Mouse (Mus musculus) A20 (cell line): Measurements from ENCODE around the gene Cacna1c.

ENCODE experiments used
- DNase-seq: peaks from one replicate; pipeline ENCODE4 v3.0.0-alpha.2; 2011; ENCODE audit warnings: low read depth, low spot score

Gene Cacna1c

DNA sequence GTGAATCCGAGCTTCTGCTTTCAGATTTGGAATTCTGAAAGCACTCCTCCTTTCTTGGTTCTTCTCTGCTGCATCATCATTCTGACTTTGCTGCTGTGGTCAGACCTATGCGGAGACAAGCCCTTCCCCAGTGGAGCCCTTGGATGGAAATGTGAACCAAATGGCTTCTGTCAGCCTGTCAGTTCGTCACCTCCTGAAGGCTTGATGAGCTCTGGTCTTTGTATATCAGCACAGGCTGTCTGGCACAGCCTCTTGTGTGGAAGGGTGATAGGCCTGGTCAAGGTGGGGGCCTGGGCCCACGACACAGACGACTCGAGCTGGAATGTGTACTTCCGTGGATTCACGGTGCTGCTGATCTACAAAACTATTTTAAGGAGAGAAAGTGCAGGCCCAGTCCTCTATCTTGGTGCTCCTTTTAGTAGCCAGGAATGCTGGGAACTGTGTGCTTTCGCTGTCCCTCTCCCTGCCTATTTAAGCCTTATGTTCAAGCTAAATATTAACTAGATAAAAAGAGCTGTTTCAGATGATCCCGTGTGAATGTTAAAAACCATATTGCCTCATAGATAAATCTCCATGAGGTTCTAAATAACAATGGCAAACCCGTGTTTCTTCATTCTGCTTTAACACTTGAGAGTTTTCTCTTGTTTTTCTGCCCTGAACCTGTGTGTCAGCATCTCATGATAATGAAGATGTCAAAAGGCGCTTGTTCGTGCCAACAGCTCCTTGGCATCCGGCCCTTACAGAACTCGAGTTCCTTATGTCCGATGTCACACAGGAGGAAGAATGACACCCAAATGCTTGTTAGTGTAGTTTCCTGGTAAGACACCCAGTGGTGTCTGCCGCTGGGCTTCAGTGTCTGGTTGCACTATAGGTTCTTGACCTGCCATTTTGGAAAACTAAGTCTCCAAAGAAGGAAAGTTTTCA is at the start of gene Cacna1c:
TSS of gene Cacna1c (minus strand) at position 37 of the 924 bp plus-strand sequence.
- DNase-seq = no peak

DNA sequence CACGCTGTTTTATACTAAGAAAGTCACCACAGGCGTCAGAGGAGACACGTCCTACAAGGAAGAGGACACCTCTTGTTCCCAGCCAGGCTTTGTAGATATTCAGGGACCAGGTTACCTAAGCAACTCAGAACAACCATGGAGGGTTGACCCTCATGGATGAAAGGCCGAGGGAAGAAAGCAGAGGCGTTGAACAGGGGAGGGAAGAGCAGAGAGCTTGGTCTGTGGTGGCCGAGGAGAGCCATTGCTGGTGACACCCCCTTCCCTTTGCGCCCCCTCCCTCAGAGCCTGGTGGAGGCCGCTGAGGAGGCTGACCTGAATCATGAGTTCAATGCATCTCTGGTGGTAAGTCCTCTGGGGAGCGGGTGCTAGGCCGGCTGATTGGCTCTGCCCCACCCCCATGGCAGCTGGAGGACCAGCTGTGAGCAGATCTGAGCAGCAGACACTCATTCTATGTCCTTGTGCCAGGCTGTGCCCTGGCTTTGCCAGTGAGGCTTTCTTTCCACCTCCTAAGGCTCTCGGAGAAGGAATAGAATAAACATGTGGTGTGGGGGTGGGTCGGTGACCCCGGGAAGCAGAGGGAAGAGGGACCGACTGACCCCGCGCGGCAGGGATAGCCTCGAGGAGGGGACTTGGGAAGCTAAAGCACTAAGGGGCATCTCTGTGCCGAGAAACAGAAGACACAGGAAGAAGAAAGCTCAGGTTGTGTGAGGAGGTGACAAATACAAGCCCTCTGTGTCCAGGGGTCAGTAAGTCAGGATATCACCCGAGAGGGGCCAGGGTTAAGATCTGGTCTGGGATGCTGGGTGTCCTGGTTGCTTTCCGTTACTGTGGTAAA is 44.9 kb upstream of the Cacna1c start:
- no peak for DNase-seq

DNA sequence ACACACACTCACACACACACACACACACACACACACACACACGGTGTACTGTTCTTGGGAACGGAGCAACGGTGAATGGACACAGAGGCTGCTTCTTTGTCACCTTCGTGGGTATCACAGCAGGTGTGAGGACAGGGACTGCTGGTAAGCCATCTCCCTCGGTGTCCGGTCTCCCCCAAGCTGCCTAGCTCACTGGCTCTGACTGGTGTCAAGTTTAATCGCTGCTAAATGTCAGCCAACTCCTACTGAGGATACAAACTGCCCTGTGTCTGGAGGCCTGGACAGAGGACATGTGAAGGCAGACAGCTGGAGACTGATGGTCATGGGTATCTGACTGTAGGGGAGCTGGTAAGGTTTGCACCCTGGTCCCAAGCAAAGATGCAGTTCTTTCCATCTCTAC is 44.0 kb upstream of the Cacna1c start:
- no peak for DNase-seq

DNA sequence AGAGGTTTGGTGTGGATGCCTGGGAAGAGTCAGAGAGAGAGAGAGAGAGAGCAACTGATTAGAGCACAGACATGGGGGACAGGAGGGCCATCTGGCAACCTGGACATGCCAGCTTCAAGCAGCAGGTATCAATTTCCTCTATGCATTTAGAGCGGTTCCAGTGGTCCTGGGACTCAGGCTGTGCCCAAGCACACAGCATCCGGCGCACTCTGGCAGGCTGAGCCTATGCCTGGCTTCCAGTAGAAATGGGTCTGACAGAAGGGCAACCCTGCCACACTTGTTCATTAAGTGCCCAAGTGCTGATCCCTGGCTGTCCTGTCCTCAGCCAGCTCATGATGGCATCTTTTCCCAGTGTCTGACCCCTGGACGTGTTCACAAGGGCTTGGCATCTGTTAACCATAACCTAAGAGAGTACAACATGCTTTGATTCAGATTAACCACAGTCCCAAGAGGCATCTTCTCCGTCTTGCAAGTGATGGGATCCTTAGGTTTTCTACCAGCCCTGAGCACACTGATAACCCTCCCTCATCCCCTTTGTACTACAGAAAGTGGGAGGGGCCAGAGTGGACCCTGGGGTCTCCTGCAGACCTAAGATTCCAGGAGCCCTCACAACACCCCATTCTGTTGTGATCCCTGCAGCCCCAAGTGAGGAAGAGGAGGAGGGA is 43.3 kb upstream of the Cacna1c start:
- no peak for DNase-seq

DNA sequence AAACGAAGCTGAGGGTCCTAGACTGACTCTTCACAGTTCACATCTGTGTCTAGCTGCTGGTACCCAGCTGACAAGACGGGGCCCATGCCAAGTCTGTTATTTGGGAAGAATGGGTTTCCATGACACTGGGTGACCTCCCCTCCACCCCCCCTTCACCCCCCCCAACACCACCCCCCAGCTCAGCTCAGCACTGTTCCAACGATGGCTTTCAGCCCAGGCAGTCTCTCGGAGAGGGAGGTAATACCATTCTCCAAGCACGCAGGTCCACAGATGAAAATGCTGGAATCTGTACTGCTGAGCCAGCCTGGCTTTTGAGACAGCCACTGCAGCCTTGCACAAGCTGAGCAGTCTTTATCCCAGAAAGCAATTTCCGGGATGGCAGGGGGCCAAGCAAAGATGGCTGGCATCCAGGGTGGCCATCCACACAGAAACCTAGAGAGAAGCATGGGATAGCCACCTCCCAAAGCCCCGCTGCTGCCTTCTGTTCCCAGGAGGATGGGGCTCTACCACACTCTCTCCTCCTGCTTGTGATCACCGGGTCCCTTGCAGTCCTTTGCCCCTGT is 41.3 kb upstream of the Cacna1c start:
- no peak for DNase-seq

GRCm38 (mm10) chr6:119236241-119236640 is 40.0 kb upstream of the Cacna1c start, which contains the start of gene Cacna2d4:
Gene Cacna2d4 (plus strand): TSS chr6:119236526.
- no peak for DNase-seq

- DNase-seq = no peak
Measured at GRCm38 (mm10) chr6:119235441-119235840, 39.2 kb upstream of the Cacna1c start.

DNA sequence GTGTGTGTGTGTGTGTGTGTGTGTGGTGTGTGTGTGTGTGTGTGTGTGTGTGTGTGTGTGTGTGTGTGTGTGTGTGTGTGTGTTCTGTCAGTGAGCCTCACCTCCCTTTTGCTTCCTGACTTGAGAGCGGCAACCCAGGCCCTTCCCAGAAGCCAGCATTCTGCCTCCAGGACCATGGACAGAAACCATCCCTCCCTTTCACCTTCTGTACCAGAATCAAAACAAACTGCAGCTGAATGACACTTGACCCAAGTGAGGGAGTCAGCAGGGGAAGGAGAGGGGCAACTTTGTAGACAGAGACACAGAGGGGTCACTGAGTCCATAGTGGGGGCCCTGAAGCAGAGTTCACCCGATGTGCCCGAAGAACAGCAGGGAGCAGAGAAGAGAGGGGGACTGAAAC is 36.8 kb upstream of the Cacna1c start:
- DNase-seq = no peak

GRCm38 (mm10) chr6:119228861-119229603 is 32.8 kb upstream of the Cacna1c start:
- no peak for DNase-seq

DNA sequence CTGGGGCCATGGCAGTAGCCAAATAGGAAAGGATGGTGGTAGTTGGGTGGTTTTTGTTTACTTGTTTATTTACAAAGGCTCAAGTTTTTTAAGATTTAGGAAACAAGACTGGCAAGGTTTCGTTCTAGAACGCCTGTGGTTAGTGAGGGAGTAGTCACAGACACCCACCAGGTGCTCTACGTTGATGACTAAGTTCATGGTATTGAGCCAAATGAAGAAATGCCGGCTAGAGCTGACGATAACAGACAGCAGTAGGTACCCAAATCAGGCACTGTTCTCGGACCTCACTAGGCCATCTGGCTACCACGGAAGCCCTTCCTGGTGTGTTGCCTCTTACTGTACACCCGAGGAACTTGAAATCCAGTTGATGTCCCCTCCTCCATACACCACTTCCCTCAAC is 30.8 kb upstream of the Cacna1c start:
- DNase-seq = no peak

DNA sequence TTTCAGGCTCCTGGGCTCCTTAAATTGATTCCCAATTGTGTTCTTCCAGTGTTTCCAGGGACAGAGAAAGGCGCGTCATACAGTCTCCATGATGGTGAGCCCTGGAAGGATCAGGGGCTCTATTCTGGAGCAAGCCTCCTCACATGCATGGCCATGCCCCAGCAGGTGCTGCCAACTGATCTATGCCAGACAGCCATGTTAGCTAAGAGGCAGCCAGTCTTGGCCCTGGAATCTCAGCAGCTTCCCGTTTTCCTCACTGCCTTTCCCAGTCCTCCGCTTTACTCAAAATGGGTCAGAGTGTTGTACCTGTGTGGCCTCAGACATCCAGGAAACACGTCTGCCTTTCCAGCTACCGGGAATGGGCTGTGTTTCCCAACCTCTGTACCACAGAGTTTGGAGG is 29.5 kb upstream of the Cacna1c start:
- DNase-seq = no peak

GRCm38 (mm10) chr6:119225226-119225625 is 29.0 kb upstream of the Cacna1c start:
- DNase-seq = no peak

GRCm38 (mm10) chr6:119224451-119225195 is 28.4 kb upstream of the Cacna1c start:
- DNase-seq = no peak

DNA sequence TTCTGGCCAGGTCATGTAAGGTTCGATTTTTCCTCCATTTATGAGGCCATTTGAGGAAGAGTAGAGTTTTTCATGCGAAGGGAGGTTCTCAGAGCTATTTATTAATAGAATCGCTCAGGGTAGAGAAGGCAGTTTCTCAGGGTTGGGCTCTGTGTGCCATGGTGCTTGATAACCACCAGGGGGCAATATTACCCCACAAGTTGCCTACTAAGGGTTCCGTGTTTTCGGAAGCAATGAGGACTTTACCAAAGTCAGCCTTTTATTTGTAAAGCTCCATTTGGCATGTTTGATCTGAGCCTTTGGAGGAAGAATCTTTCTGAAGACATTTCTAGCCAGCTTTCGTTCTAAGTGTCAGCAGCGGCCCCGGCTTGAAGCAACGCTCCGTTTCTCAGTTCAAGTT is 24.1 kb upstream of the Cacna1c start:
- DNase-seq = peak; percentile 60

DNA sequence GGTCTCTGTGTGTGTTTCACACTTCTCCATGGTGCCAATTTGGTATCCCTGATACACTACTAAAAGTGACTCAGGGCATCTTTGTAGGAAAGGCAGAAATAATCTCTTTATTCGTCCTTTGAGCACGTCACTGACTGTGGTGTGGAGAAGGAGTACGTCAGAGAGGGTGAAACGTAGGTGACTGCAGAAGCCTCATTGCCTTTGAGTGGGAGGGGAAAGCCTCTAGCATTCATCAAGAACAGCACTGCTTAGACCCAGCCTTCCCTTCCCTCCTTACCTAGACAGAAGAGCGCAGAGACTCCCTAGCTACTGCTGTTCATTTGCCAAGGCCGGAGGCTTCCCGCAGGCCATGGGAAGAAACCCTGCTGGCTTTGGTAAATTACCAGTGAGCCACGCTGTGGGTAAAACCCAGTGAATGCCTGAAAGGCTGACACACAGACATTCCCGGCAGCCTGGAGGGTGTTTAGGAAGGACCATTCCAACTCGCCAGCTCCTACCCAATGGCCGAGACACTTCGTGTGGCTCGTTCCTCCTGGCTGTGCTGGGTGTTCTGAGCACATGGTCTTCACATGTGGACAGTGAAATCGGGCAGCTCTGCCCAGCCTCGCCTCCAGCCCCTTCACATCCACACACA is 23.1 kb upstream of the Cacna1c start:
- DNase-seq = no peak

DNA sequence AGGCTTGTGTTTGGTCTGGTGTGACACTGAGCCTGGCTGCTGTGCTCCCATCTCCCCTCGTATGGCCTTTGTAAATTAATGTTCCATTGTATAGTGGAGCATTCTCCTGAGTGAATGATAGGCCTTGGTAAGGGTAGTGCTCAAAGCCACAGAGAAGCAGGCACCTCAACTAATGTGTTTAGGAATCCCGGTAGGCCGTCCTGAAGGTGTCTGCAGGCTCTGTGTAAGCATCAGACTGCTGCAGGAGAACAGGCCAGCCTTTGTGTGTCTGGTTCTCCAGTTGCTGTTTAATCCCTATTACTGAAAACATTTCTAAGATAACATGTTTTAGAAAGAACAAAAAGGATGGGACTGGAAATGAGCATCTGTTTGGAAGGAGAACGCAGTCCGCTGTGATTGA is 22.4 kb upstream of the Cacna1c start:
- no peak for DNase-seq

GRCm38 (mm10) chr6:119217661-119218060 is 21.4 kb upstream of the Cacna1c start:
- no peak for DNase-seq

DNA sequence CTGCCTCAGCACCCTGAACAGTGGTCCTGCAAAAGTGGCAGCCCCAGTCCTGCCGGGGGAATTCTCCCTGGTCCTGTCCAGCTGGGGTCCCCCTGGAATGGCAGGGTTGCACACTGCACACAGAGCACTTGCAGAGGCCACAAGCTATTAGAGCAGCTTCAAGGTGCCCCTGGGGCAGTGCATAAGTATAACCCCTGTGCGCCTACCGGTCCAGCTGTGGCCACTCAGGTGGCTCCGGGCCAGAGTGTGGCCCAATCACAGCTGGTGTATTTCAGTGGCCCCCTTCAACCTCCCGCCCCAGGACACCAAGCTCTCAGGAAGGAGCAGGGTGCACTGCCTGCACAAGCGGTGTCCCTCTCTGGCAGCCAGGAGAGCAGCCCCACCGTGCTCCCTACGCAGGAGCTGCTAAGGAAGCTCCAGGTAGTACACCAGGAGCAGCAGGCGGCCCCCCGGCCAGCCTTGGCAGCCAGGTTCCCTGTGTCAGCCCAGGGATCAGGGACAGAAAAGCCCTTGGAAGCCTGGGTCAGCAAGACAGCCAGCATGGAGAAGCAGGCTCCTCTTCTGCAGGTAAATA is 18.9 kb upstream of the Cacna1c start:
- no peak for DNase-seq

DNA sequence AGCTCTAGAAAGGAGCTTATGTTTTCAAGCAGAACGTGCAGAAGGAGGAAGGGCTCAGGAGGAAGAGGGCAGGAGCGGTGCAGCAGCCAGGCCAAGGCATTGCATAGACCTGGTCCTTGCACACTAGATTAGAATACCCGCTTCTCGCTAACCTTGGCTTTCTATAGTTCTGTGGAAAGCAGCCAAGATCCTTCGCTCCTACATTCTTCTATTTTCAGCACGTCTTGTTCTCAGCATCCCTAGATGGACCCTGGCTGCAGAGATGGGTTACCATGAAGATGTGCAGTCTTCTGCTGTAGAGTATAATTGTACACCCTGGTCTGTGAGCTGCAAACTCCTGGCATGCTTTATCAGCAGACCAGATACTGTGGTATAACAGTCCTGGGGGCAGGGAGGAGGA is 18.0 kb upstream of the Cacna1c start:
- DNase-seq = no peak
